Mouse (Mus musculus): ENCODE measurements at regions not wholly inside any gene's neighbourhood (a gene's known extent, or its start where the extent isn't known, plus 50 kb on each side); places are given as distances from the start of the nearest gene placed in this dataset.

GRCm38 (mm10) chrX:167103501-167104246, 105.4 kb downstream of the Tmsb4x start:
- TF ChIP-seq CTCF (IDR thresholded peaks at IDR 0.05; ENCODE audit: low read depth) (no peak), EP300 (IDR thresholded peaks at IDR 0.05; ENCODE audit: low read depth) (no peak)

Measured in liver, embryonic 14.5 days (tissue).